Mouse (Mus musculus): ENCODE results near the gene Lrrn2. TPM values are rescaled to one million over a fixed set of nuclear protein-coding genes. Genes with fewer than 3 reads are reported as not detected.

The Lrrn2 gene
- total RNA-seq, 4 experiments from 2014 or later, result 96.0 to 99.7 (median 97.0) TPM

Small RNAs within 50 kb of the gene (microRNA-seq; reads per million reads assigned to microRNA genes)
- gene Gm44300, result 0 reads per million in 2 experiments

Other genes starting within 250 kb of the Lrrn2 start
- 100 to 1,000 TPM; 143 to 162 (median 145) TPM for gene Nfasc, start 138.5 kb upstream of the Lrrn2 start, total RNA-seq (2022)
- 10 to 100 TPM; 78.7 to 86.6 (median 81.7) TPM for gene Mdm4, start 150.3 kb downstream of the Lrrn2 start, total RNA-seq (2022)
- 10 to 100 TPM; 19.4 to 22.5 (median 21.3) TPM for gene Pik3c2b, start 165.4 kb downstream of the Lrrn2 start, total RNA-seq (2022)